Mouse (Mus musculus) layer of hippocampus, adult 2 months (tissue): ENCODE results near the gene Fam219a. TPM values are rescaled to one million over a fixed set of nuclear protein-coding genes. Genes with fewer than 3 reads are reported as not detected.
A peak's percentile ranks its signal among the peaks of the same experiment; 100 is the strongest.

Experiments used
- DNase-seq, 2 experiments: peaks; one replicate each; pipeline ENCODE4 v3.0.0; 2022; ENCODE audit warnings: low spot score in 2 of 2
- H3K27ac ChIP-seq: fragments of 200-600 bp; 2 replicates; pipeline ENCODE4 v1.8.1; 2022
- H3K4me3 ChIP-seq: fragments of 200-600 bp; 2 replicates; pipeline ENCODE4 v1.8.1; 2022; ENCODE audit warnings: mild to moderate bottlenecking
- CTCF ChIP-seq: fragments of 200-600 bp; conservative IDR thresholded peaks from 2 replicates; pipeline ENCODE4 v1.8.1; 2022; ENCODE audit warnings: antibody characterized with exemption, mild to moderate bottlenecking, moderate library complexity
- total RNA-seq, 2 experiments: library from RNA; stranded (reverse); gene quantifications; 2 replicates each; pipeline ENCODE4 v1.2.3; 2021

The Fam219a gene
- total RNA-seq, 2 experiments from 2014 or later: 153 to 157 TPM

DNA sequence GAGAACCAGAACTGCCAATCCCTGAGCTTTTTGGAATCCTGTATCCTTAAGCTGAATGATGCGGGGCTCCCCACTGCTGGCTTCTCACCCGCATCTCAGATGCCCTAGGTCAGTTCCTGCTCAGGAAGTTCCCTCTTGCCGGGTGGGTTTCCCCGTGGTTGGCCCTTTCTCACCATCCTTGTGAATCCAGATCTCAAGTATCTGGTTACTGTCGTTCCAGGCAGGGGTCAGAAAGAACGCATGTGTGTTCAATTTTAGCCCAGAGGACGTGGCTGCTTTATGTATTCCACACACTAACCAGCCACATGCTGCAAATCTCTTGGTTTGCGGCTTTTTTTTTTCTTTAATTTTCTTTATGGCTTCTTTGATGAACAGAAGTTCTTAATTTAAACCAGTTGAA, 55.6 kb downstream of the Fam219a start:
- TF ChIP-seq CTCF: no peak
- H3K27ac ChIP-seq: no peak overlapping the region
- H3K4me3 ChIP-seq: no peak overlapping the region
- DNase-seq: no peak

DNA sequence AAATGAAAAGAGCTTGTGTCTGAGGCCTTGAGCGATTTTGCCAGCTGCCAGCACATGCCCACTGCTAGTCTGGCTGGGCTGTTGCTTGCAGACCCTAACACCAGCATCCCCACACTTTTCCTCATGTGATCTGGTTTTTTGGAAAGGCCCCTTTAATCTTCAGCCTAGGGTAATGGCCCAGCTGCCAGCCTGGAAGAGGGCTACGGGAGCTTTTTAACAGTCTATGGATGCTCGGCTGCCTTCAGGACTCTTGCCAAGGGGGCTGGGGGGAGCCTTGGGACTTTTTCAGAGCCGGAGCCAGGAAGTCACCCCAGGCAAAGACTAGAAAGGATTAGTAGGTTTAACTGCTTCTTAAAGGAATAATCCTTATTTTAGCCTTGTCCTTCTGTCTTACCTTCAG, 56.0 kb downstream of the Fam219a start:
- no peak for TF ChIP-seq CTCF
- no peak overlapping the region for H3K27ac ChIP-seq
- no peak overlapping the region for H3K4me3 ChIP-seq
- DNase-seq: no peak

DNA sequence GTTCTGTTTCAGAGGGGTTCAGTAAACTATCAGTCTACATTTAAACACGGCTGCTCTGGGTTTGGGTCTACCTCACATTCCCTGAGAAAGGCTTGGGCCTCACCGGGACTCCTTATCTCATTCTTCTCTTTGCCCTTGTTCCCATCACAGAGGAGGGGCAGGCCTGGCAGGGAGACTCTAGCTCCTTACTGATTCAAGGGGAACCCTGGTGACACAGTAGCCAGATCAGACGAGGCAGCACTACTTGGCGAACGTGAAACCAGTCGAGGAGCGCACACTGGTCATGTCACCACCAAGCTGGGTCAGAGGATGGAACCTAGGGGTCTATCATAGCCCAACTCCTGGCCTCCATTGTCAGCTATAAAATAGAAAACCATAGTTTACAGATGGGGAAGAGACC, 61.3 kb downstream of the Fam219a start:
- no peak for TF ChIP-seq CTCF
- no peak for DNase-seq
- H3K4me3 ChIP-seq: no peak overlapping the region

DNA sequence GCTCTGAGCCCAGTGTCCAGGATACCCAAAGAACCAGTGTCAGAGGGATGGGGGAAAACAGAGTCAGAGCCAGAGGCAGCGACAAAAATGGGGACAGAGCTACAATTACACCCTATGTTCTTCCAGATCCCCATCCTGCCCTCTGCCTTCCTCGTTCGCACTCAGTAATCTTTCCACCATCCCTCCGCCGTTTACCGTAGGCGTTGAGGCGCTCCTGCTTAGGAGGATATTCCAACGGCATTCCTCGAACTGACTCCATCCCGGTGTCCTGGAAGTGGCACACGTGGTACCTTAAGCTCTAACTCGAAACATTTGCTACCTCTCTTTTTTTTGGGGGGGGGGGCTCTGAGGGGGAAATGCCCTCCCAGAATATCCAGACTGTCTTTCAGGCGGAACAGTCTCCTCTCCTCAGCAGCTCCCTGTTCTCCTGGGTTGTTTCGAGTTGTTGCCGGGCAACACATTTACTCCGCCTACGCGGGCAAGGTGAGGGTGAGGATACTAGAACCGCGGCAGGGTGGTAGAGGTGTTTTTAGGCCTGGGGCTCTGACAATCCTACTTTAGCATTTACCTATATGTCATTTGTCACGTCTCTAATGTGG, 61.9 kb downstream of the Fam219a start:
- Histone ChIP-seq H3K4me3 (peak overlapping the region; percentile 60), H3K27ac (peak overlapping the region; percentile 87)
- DNase-seq: no peak
- no peak for TF ChIP-seq CTCF

More for the DNA sequence above, 61.3 kb downstream of the Fam219a start:
- H3K27ac ChIP-seq: no peak overlapping the region

DNA sequence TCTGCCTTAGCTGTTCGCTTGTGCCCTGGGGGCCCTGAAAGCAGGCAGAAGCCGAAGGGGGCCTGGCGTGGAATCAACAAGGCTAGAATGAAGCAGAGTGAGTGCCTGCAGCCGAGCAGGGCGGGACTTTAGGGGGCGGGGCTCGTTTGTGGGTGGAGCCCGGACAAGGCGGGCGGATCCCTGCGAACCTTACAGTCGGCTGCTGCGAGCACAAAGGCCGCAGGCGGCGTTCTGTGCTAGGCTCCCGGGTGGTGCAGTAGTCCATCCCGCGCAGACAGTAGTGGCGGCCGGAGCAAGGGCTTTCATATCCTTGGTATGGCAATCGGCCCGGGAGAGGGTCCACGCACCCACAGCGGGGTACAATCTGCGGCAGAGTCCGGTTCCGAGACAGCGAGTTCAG, 62.4 kb downstream of the Fam219a start:
- peak; percentile 84 to 85 for DNase-seq
- H3K27ac ChIP-seq: peak overlapping the region; percentile 87
- peak overlapping the region; percentile 60 for H3K4me3 ChIP-seq
- TF ChIP-seq CTCF: peak; percentile 57

DNA sequence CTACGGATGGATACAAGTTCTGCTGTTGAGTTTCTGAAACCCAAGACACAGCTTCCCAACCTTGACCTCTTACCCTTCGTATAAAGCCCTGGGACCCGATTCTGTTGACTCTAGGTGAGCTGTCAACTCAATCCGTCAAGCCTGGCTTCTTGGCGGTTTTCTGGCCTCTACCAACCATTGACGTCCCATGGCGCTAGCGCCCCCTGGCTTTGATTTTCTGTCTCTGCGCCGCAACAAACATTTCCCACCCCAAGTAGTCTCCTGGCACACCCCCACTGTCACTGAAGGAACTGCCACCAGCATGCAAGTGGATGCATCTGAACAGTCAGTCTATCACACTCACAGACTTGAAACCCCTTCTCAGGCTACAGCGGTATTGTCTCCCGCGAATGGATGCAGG, 63.2 kb downstream of the Fam219a start:
- Histone ChIP-seq H3K27ac (peak overlapping the region; percentile 87), H3K4me3 (peak overlapping the region; percentile 60; the same call in 1 of the 2 replicates)
- TF ChIP-seq CTCF: peak; percentile 83
- peak in 1 of 2 experiments; percentile 69 for DNase-seq

DNA sequence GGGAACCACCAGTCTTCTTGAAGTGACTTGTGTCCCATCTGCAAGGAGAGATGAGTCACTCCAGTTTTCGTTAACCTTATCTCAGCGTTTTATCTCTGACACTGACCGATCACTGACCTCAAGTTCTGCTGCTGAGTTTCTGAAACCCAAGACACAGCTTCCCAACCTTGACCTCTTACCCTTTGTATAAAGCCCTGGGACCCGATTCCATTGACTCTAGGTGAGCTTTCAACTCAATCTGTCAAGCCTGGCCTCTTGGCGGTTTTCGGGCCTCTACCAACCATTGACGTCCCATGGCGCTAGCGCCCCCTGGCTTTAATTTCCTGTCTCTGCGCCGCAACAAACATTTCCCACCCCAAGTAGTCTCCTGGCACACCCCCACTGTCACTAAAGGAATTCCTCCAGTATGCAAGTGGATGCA, 64.2 kb downstream of the Fam219a start:
- H3K27ac ChIP-seq: no peak overlapping the region
- DNase-seq: no peak
- peak; percentile 67 for TF ChIP-seq CTCF
- H3K4me3 ChIP-seq: no peak overlapping the region

DNA sequence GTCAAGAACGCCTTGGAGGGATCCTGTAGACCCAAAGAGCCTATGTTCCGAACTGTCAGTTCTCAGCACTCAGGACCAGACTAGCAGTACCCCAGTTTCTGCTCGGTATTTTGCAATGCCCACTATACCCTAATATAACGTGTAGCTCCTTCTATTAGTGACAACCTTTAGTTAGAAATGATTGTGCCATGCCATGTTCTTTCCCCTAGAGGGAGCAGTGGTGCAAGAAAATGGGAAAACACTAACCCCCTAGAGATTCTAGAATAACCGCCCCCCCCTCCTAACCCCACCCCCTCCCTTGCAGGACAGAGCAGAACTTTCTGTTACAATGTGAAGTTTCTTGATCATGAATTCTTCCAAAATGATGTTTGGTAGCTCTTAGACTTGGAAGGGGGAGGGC, 65.0 kb downstream of the Fam219a start:
- DNase-seq: no peak
- peak; percentile 69 for TF ChIP-seq CTCF
- Histone ChIP-seq H3K4me3 (no peak overlapping the region), H3K27ac (no peak overlapping the region)

DNA sequence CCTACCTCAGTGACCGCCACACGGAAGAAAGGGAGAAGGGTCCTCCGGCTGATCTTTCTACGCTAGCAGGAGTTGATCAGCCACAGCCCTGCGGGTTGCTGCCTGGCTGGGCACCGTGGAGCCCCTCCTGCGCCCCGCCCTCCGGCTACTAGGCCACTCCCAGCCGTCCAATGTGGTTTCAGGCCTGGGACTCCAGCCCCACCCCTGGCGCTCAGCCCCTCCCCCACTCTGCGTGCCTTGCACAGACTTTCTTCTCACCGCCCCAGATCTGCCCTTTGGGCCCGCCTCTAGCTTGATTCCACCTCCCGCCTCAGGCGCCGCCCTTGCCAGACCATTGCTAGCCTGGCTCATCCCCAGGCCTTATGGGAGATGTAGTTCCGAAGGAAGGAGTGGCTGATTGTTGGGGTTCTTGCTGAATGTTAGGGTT, 66.3 kb downstream of the Fam219a start, which contains the start of gene AI464131:
AI464131 (minus strand) TSS at position 91 of the 427 bp plus-strand sequence.
- peak; percentile 92 to 96 for DNase-seq
- Histone ChIP-seq H3K4me3 (peak within 1 kb of the TSS; percentile 55), H3K27ac (peak within 1 kb of the TSS; percentile 83)
- peak; percentile 39 for TF ChIP-seq CTCF

DNA sequence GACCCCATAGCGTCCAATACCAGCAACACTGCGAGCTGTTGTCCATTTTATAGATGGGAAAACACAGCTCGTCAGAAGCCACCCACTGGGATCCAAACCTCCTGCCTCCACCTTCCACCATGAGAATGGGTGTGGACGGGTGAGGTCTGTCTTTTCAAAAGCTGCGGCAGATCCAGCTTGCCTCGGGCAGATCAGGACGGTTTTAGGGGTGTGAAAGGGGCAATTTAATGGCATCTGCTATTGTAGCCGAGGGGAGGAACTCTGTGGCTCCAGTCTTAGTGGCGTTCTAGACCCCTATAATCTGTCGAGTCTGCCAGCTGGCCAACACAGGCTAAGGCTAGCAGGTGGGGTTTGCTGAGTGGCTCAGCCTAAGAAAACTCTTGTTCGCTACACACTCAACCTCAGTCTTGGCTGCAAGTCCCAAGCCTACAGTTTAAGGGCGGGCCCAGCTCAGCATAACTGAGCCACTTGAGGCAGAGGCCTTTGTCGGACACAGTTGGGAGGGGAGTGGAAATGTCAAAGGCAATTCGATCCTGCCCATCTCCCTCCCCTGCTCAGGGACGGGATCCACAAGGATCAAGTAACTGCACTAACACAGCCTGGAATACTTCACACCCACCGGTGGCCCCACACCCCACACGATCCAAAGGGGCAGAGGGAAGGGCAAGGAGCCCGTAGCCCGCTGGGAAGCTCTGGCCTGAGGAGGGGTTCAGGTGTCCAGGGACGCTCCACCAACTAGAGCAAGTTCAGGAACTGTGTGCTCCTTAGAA, 67.0 kb downstream of the Fam219a start:
- no peak for DNase-seq
- Histone ChIP-seq H3K27ac (peak overlapping the region; percentile 83), H3K4me3 (peak overlapping the region; percentile 55)
- TF ChIP-seq CTCF: no peak

DNA sequence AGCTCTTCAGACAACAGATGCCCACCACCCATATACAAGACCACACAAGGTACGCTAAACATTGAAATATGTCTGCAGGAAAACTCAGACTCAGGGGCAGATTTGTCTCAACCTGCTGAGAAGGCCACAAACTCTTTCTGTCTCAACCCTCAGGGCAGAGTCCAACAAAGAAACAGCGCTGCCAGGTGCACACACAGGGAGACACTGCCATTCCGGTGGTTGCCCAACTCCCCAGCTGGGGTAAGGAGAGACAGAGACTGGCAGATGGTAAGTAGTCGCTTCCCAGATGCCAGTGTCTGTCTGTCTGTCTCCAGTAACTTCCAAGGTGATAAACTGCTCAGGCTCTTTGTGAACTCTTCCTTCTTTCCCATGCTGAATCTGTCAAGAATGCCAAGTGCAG, 68.6 kb downstream of the Fam219a start:
- peak overlapping the region; percentile 55; the same call in 1 of the 2 replicates for H3K4me3 ChIP-seq
- H3K27ac ChIP-seq: peak overlapping the region; percentile 83
- no peak for DNase-seq
- TF ChIP-seq CTCF: no peak

DNA sequence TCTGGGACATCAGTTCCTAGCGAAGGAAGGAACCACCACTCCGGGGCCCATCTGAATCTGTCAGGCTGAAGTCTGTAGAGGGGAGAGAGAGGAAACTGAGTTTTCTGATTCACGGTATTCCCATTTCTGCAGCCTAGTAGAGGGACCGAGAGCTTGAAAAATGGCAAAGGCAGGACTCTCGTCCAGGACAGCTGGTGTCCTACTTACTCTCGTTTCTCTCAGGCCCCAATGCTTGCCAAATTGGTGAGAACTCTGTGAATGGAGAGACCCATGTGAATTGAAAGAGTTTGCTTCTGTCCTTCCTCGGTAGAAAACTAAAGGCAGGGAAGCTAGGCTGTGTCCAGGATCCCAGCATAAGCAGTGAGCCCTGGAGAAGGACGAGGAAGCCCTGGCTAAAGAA, 69.7 kb downstream of the Fam219a start:
- no peak overlapping the region for H3K4me3 ChIP-seq
- H3K27ac ChIP-seq: peak overlapping the region; percentile 83
- TF ChIP-seq CTCF: no peak
- no peak for DNase-seq

DNA sequence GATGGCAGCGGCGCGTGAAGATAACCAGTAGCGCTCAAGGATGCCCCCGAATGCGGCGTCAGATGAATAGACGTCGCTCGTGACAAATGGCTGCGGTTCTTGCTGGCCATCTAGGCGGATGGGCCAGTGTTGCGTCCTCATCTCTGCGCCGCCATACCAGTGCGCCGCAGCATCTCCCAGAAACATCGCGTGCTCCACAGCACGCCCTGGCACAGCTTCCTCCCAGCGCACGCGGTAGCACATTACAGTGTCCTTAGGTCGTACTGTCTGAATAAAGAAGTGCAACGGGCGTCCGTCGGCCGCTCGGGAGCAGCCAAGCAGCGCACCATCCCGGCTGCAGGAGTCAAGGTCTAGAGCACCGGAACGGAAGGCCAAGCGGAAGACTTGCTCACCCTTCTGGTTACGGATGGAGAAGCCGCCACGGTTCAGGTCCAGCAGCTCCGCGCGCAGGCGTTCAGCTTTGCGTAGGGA, 70.4 kb downstream of the Fam219a start:
- Histone ChIP-seq H3K27ac (peak overlapping the region; percentile 83), H3K4me3 (no peak overlapping the region; the same call in 1 of the 2 replicates)
- no peak for TF ChIP-seq CTCF

More for the DNA sequence above, 70.4 kb downstream of the Fam219a start:
- DNase-seq: no peak
